Comparison of ENCODE assay signal across 9 mouse cellular contexts in the genomic region with DNA sequence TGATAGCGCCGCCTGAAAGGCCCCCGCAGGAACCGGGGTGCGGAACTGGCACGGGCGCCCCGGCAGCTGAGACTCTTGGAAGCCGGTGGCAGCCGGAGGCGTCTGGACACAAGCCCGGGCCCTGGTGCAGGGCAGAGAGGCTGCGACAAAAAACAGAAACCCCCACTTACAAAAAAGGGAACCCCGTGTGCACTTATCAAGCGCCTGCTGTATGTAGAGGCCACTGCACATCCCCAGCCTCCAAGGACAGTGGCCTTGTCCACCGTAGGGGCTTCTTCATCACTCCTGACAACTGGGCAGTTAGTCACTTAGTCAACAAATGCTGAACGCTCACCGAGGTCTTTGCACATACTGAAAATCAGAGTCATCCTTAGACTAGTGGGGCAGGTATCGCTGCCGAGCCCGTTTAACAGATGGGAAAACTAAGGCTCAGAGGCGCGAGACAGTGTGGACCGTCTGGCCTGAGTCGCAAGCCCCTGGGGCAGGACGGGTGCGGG. TPM values are rescaled to one million over a fixed set of nuclear protein-coding genes. Genes with fewer than 3 reads are reported as not detected.
DNase-seq lines count a peak whose midpoint lies in the region; ATAC-seq and TF ChIP-seq lines count a peak whose summit lies in the region.
"Had no signal": no experiment of that assay in that cellular context is flagged by ENCODE, and none has a peak within 500 bp of the region (broad histone marks: within the 10 kb centered on the region; RNA-seq: fewer than 3 reads in every experiment).

No protein-coding gene starts in this region.

- H3K36me3 ChIP-seq in forebrain, embryonic 15.5 days: no peaks in the 10 kb centered on the region
- H3K36me3 ChIP-seq in limb, embryonic 13.5 days: no peaks in the 10 kb centered on the region

- H3K4me3 ChIP-seq in cerebellum, adult 2 months (replicated peaks; ENCODE audit: insufficient read depth, low read depth, low read length): no peak overlapping the region
- H3K4me3 ChIP-seq in forebrain, embryonic 15.5 days: peak overlapping the region; percentile 0; the same call in 1 of the 2 replicates
- H3K4me3 ChIP-seq in limb, embryonic 13.5 days: peak overlapping the region; percentile 33; the same call in 1 of the 2 replicates
- H3K4me3 ChIP-seq: left cerebral cortex, adult 2 months had no signal

- H3K9me3 ChIP-seq in forebrain, embryonic 15.5 days: no peaks in the 10 kb centered on the region
- H3K9me3 ChIP-seq in limb, embryonic 13.5 days: peaks cover 7% of the 10 kb centered on the region; the same call in 1 of the 2 replicates

- peak overlapping the region; percentile 27; the same call in 1 of the 2 replicates for H3K4me2 ChIP-seq in forebrain, embryonic 15.5 days (replicated peaks)
- H3K4me2 ChIP-seq in limb, embryonic 13.5 days (replicated peaks): peak overlapping the region; percentile 60

- H3K27me3 ChIP-seq in cerebellum, adult 2 months (ENCODE audit: control insufficient read depth, insufficient read depth, low read length): no peaks in the 10 kb centered on the region
- no peaks in the 10 kb centered on the region for H3K27me3 ChIP-seq in forebrain, embryonic 15.5 days
- peaks cover 73% of the 10 kb centered on the region for H3K27me3 ChIP-seq in limb, embryonic 13.5 days

- peaks cover 13% of the 10 kb centered on the region for H3K4me1 ChIP-seq in cerebellum, adult 2 months (ENCODE audit: control insufficient read depth, insufficient read depth, low read length)
- peaks cover 69% of the 10 kb centered on the region for H3K4me1 ChIP-seq in forebrain, embryonic 15.5 days
- peaks cover 23% of the 10 kb centered on the region for H3K4me1 ChIP-seq in limb, embryonic 13.5 days

- H3K27ac ChIP-seq in cerebellum, adult 2 months (ENCODE audit: insufficient read depth, low read length): no peak overlapping the region
- peak overlapping the region; percentile 96 for H3K27ac ChIP-seq in forebrain, embryonic 15.5 days (replicated peaks)
- no peak overlapping the region for H3K27ac ChIP-seq in limb, embryonic 13.5 days
- H3K27ac ChIP-seq: left cerebral cortex, adult 2 months had no signal

- TF ChIP-seq CTCF in cerebellum, adult 2 months (IDR thresholded peaks at IDR 0.05; ENCODE audit: borderline replicate concordance, insufficient read depth, low read depth, low read length): no peak

- no peak for ATAC-seq in forebrain, embryonic 15.5 days (replicated peaks)
- ATAC-seq in limb, embryonic 13.5 days (ENCODE audit: low FRiP score, low read depth): no peak

- 5% methylated on average over 27 of the region's 27 CpGs for WGBS in cerebellum, adult 2 months
- whole genome bisulfite sequencing in forebrain, embryonic 15.5 days: 25% methylated on average over 27 of the region's 27 CpGs
- WGBS in limb, embryonic 13.5 days: 28% methylated on average over 27 of the region's 27 CpGs

- peak; percentile 59 for DNase-seq in layer of hippocampus, adult 11-12 months (ENCODE audit: low spot score)
- DNase-seq in layer of hippocampus, adult 9-10 months (ENCODE audit: low spot score): no peak
- DNase-seq in cerebellum, adult 2 months: peak; percentile 75 to 76
- DNase-seq in retina, postnatal 1 day: no peak
- no peak for DNase-seq in frontal cortex, postnatal 14 days (ENCODE audit: low spot score in 2 of 2)
- no peak for DNase-seq in embryo, embryonic 11 days

- no peak for TF ChIP-seq POLR2A in cerebellum, adult 2 months (IDR thresholded peaks at IDR 0.05; ENCODE audit: borderline replicate concordance, insufficient read depth, low read length)

- H3K9ac ChIP-seq in forebrain, embryonic 15.5 days (replicated peaks): peak overlapping the region; percentile 22; the same call in 1 of the 2 replicates
- H3K9ac ChIP-seq in limb, embryonic 13.5 days: no peak overlapping the region

RNA-seq across cellular contexts. Expression of a gene that starts 1.7 kb away (rescaled TPM):
- polyA plus RNA-seq in cerebellum, adult 2 months (2012; rRNA removed): not detected in 2 replicates
- polyA plus RNA-seq in forebrain, embryonic 15.5 days (2015; fragmentation: Nextera tagmentation; extraction: Ambion mirVana): 0.14 and 0.36 TPM in 2 replicates
- polyA plus RNA-seq in limb, embryonic 13.5 days (2015; fragmentation: Nextera tagmentation; extraction: Ambion mirVana): not detected in 2 replicates

RNA-seq across cellular contexts. Expression of a gene that starts 34.2 kb away (rescaled TPM):
- 478 and 518 TPM in 2 replicates for polyA plus RNA-seq in cerebellum, adult 2 months (2012; rRNA removed)
- polyA plus RNA-seq in forebrain, embryonic 15.5 days (2015; fragmentation: Nextera tagmentation; extraction: Ambion mirVana): 375 and 409 TPM in 2 replicates
- 100 and 106 TPM in 2 replicates for polyA plus RNA-seq in limb, embryonic 13.5 days (2015; fragmentation: Nextera tagmentation; extraction: Ambion mirVana)

RNA-seq across cellular contexts. Expression of a gene that starts 43.7 kb away (rescaled TPM):
- polyA plus RNA-seq in cerebellum, adult 2 months (2012; rRNA removed): 7.2 and 7.8 TPM in 2 replicates
- 1.5 TPM in 2 replicates for polyA plus RNA-seq in forebrain, embryonic 15.5 days (2015; fragmentation: Nextera tagmentation; extraction: Ambion mirVana)
- 2.5 and 2.6 TPM in 2 replicates for polyA plus RNA-seq in limb, embryonic 13.5 days (2015; fragmentation: Nextera tagmentation; extraction: Ambion mirVana)

Comparison
In these comparisons a context has a peak if more than half of its experiments do, and no peak if none do; other contexts are left out.
1. DNase-seq: peak in layer of hippocampus, adult 11-12 months (single experiment) and cerebellum, adult 2 months (2 of 2); none in layer of hippocampus, adult 9-10 months (single experiment), retina, postnatal 1 day (single experiment), frontal cortex, postnatal 14 days (0 of 2) and embryo, embryonic 11 days (single experiment).